Mouse (Mus musculus) neural tube, embryonic 11.5 days (tissue): ENCODE measurements around the gene Otud7a. TPM values are rescaled to one million over a fixed set of nuclear protein-coding genes. Genes with fewer than 3 reads are reported as not detected.

Experiments
- ATAC-seq: fragments of 200-750 bp; cut with Nextera tagmentation; 2 replicates; pipeline ENCODE4 v1.8.0; 2017; ENCODE audit warnings: moderate number of reproducible peaks, mild to moderate bottlenecking, moderate TSS enrichment, moderate library complexity; ENCODE audit not compliant: insufficient read depth, low FRiP score, low TSS enrichment
- DNase-seq: peaks from one replicate; pipeline ENCODE4 v3.0.0-alpha.2; 2015; ENCODE audit warnings: low spot score
- H3K27ac ChIP-seq: fragments of 300-500 bp; sonication (generic); 2 replicates; pipeline ENCODE4 v1.5.1; 2014; ENCODE audit warnings: low read depth, mild to moderate bottlenecking, low read length
- H3K27me3 ChIP-seq: fragments of 300-500 bp; sonication (generic); 2 replicates; pipeline ENCODE4 v1.6.1; 2014; ENCODE audit warnings: mild to moderate bottlenecking, low read length, mixed read lengths; ENCODE audit not compliant: control insufficient read depth, insufficient read depth
- H3K36me3 ChIP-seq: fragments of 300-500 bp; sonication (generic); 2 replicates; pipeline ENCODE4 v1.6.1; 2014; ENCODE audit warnings: mild to moderate bottlenecking, low read length, moderate library complexity, mixed read lengths; ENCODE audit not compliant: control insufficient read depth, insufficient read depth
- H3K4me1 ChIP-seq: fragments of 300-500 bp; sonication (generic); 2 replicates; pipeline ENCODE4 v1.6.1; 2014; ENCODE audit warnings: low read length, mixed read lengths; ENCODE audit not compliant: control insufficient read depth, insufficient read depth
- H3K4me2 ChIP-seq: fragments of 300-500 bp; sonication (generic); 2 replicates; pipeline ENCODE4 v1.6.1; 2014; ENCODE audit warnings: low read depth, mild to moderate bottlenecking, moderate library complexity
- H3K4me3 ChIP-seq: fragments of 300-500 bp; sonication (generic); 2 replicates; pipeline ENCODE4 v1.5.1; 2014; ENCODE audit warnings: low read depth, low read length
- H3K9ac ChIP-seq: fragments of 300-500 bp; sonication (generic); 2 replicates; pipeline ENCODE4 v1.6.1; 2014; ENCODE audit warnings: mild to moderate bottlenecking, low read length
- H3K9me3 ChIP-seq: fragments of 300-500 bp; sonication (generic); 2 replicates; pipeline ENCODE4 v1.6.1; 2016; ENCODE audit warnings: low read length; ENCODE audit not compliant: control insufficient read depth
- WGBS: fragments of 180-500 bp; shearing (Covaris S2); extraction: QIAGEN DNeasy Blood & Tissue Kit; methylation state at CpG from one replicate; pipeline ENCODE4 v1.1.7; 2014; 5-methylcytosine and 5-hydroxymethylcytosine counted together
- polyA plus RNA-seq: library from polyadenylated mRNA; unstranded; fragments of >200 nt; fragmentation: Nextera tagmentation; extraction: Ambion mirVana; gene quantifications from 2 replicates; pipeline ENCODE4 v1.2.1, GENCODE M21; 2014

Otud7a gene
- polyA plus RNA-seq, result 1.9 and 3.2 TPM in 2 replicates

DNA sequence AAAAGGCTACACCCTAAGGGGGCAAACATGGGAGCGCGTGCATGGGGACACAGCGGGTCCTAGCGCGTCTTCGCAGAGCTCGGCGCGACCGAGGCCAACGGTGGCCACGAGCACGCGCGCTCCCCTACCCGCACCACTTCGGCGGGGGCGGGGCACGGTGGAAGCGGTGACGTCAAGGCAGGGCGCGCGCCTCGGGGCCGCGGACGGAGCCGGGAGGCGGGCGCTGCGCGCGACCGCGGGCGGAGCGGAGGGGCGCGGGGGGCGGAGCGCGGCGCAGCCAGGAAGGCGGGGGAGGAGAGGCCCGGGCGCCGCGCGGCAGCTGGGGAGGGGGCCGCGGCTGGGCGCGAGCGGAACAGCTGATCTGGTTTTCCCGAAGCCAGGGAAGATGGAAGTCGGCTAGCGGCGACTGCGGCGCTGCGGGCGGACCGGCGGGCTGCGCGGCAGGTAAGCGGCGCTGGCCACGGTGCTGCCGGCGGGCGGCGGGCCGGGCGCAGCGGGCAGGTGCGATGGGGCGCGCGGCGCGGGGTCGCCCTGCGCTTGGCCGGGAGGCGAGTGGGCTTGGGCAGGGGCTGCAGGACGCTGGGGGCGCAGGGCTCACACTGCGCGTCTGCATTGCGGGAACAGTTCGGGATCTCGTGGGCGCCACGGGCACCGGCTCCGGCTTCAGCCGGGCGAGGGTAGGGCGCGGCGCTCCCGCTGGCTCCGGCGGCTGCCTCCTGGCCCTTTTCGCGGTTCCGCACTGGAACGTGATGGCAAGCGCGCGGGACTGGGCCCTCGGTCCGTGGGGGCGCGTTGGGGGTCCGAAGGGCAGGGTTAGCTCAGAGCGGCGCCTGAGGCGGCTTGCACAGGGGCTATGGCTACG is at the start of gene Otud7a:
Otud7a (plus strand) TSS at position 268 of the 862 bp plus-strand sequence.
- Histone ChIP-seq H3K27me3 (no peaks in the 10 kb centered on the region), H3K4me2 (peak within 1 kb of the TSS; percentile 75), H3K4me3 (peak within 1 kb of the TSS; percentile 67), H3K27ac (peak within 1 kb of the TSS; percentile 55; the same call in 1 of the 2 replicates), H3K36me3 (no peaks in the 10 kb centered on the region), H3K4me1 (no peaks in the 10 kb centered on the region), H3K9me3 (no peaks in the 10 kb centered on the region), H3K9ac (peak within 1 kb of the TSS; percentile 74)
- DNase-seq, result peak; percentile 89
- WGBS, result under 1% methylated on average over 80 of the region's 123 CpGs
- ATAC-seq, result peak; percentile 88

DNA sequence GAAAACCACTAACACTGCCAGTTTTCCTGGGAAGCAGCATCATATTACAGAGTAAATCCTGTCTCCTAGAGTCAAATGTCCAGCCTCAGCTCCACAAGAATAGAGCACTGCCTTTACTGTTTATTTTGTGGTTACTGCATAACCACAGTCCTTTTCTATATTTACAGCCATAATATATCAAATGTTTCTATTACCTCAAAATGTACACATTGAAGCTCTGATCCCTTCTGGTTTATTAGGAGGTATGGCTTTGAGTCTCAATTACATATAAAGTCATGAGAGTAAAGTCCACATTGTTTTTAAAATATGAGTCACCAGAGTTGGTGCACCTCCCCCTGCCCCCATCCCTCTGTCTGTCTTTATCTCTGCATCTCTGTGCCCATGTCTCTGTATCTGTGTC is 38.6 kb upstream of the Otud7a start:
- DNase-seq (no peak), ATAC-seq (no peak)
- H3K27me3 ChIP-seq, result no peaks in the 10 kb centered on the region
- no peak overlapping the region for H3K4me3 ChIP-seq
- H3K9ac ChIP-seq, result no peak overlapping the region
- no peak overlapping the region for H3K4me2 ChIP-seq
- H3K4me1 ChIP-seq, result no peaks in the 10 kb centered on the region
- H3K9me3 ChIP-seq, result no peaks in the 10 kb centered on the region
- no peaks in the 10 kb centered on the region for H3K36me3 ChIP-seq
- H3K27ac ChIP-seq, result no peak overlapping the region

DNA sequence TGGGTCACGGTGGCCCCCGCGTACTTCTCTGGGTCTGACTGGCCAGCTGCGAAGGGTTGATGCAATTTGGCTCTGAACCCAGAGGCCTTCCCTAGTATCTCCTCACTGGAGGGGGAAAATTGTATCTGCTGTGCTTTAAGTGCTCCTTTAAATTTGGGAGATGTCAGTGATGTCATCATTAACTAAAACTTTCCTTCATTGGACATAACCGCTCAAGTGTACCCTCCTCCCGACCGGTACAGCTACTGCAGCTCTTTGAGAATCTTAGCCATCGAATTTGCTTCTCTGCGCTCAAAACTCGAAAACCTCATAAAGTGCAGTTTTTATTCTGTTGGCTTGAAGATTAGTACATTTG is 772 bp downstream of the Otud7a start:
- Histone ChIP-seq H3K4me3 (peak overlapping the region; percentile 67), H3K36me3 (no peaks in the 10 kb centered on the region), H3K4me2 (peak overlapping the region; percentile 75), H3K27me3 (no peaks in the 10 kb centered on the region), H3K9me3 (no peaks in the 10 kb centered on the region), H3K9ac (peak overlapping the region; percentile 74), H3K4me1 (no peaks in the 10 kb centered on the region), H3K27ac (no peak overlapping the region)
- WGBS, result 25% methylated on average over 10 of the region's 10 CpGs
- DNase-seq (no peak), ATAC-seq (no peak)

DNA sequence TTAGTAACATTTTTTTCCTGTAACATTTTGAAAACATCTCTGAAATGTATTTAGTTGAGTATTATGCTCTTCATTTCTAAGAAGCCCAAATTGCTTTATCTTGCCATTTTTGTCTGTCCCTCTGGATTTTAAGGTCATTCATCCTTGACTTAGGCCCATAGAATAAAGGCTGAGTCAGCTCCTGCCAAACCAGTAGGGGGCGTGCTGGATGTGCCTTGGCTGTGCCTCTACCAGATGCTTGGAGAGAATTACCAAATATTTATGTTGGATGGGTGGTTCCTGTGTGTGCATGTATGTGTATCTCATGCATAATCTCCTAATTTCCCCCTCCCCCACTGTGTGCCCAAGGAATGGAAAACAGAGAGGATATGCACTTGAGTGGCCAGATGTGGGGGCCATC is 2.4 kb downstream of the Otud7a start:
- H3K4me2 ChIP-seq, result no peak overlapping the region
- no peak overlapping the region for H3K27ac ChIP-seq
- ATAC-seq (no peak), DNase-seq (no peak)
- H3K4me1 ChIP-seq, result no peaks in the 10 kb centered on the region
- H3K4me3 ChIP-seq, result no peak overlapping the region
- WGBS, result 40% methylated on average over 1 of the region's 1 CpGs
- H3K9me3 ChIP-seq, result no peaks in the 10 kb centered on the region
- H3K9ac ChIP-seq, result no peak overlapping the region
- no peaks in the 10 kb centered on the region for H3K27me3 ChIP-seq
- H3K36me3 ChIP-seq, result no peaks in the 10 kb centered on the region

- Histone ChIP-seq H3K4me2 (no peak overlapping the region), H3K4me3 (no peak overlapping the region), H3K27me3 (no peaks in the 10 kb centered on the region), H3K9ac (no peak overlapping the region), H3K27ac (no peak overlapping the region), H3K4me1 (no peaks in the 10 kb centered on the region), H3K36me3 (no peaks in the 10 kb centered on the region), H3K9me3 (no peaks in the 10 kb centered on the region)
- ATAC-seq (no peak), DNase-seq (no peak)
- WGBS, result 78% methylated on average over 3 of the region's 3 CpGs
Measured at GRCm38 (mm10) chr7:63455228-63455627, 10.7 kb downstream of the Otud7a start.

DNA sequence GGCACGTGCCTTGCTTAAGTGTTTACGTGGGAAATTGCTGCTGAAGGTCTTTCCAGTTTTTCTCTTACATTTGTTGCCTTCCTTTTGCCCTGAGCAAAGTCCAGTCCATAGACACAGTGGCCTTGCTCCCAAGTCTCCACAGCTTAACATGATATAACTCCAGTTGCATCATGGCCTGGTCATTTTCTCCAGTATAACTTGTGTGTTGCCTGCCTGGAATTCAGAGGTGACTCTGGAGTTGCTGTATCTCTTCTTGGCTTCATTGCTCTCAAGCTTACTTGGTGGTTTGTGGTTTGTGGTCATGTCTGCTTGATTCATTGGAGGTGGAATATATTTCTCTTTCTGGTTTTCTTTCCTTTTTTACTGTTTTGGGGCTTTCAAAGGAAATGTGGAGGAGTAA is 17.7 kb downstream of the Otud7a start:
- Histone ChIP-seq H3K27me3 (no peaks in the 10 kb centered on the region), H3K36me3 (no peaks in the 10 kb centered on the region), H3K27ac (no peak overlapping the region), H3K4me2 (no peak overlapping the region), H3K4me3 (no peak overlapping the region), H3K4me1 (no peaks in the 10 kb centered on the region), H3K9me3 (no peaks in the 10 kb centered on the region), H3K9ac (no peak overlapping the region)
- 90% methylated on average over 2 of the region's 2 CpGs for WGBS
- no peak for ATAC-seq
- no peak for DNase-seq

- no peaks in the 10 kb centered on the region for H3K4me1 ChIP-seq
- no peak overlapping the region for H3K27ac ChIP-seq
- no peak overlapping the region for H3K9ac ChIP-seq
- ATAC-seq, result no peak
- H3K36me3 ChIP-seq, result no peaks in the 10 kb centered on the region
- H3K27me3 ChIP-seq, result no peaks in the 10 kb centered on the region
- no peak overlapping the region for H3K4me2 ChIP-seq
- H3K4me3 ChIP-seq, result no peak overlapping the region
- no peaks in the 10 kb centered on the region for H3K9me3 ChIP-seq
- DNase-seq, result no peak
- 75% methylated on average over 2 of the region's 2 CpGs for WGBS
Measured at GRCm38 (mm10) chr7:63462684-63463083, 18.1 kb downstream of the Otud7a start.

GRCm38 (mm10) chr7:63466729-63467128 is 22.2 kb downstream of the Otud7a start:
- no peak for ATAC-seq
- WGBS, result 93% methylated on average over 6 of the region's 6 CpGs
- H3K4me1 ChIP-seq, result no peaks in the 10 kb centered on the region

DNA sequence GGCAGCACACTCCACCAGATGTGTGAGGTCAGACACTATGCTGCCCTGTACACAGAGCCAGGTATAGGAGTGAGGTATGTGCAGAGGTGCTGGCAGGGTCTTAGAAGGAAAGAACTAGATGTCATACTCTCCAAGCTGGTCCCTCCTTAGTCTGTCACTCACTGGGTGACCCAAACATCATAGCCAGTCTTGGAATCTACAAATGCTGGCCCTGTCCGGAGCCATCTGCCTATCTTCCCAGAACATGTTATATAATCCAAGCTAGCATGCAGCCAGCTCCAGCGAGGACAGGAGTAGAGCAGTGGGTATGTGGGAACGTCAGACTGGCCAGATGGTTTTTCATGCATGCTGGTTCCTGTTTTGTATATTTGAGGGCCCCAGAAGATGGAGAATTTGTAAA is 23.7 kb downstream of the Otud7a start:
- no peaks in the 10 kb centered on the region for H3K4me1 ChIP-seq
- H3K27ac ChIP-seq, result no peak overlapping the region
- ATAC-seq (no peak), DNase-seq (no peak)
- no peaks in the 10 kb centered on the region for H3K36me3 ChIP-seq
- H3K9me3 ChIP-seq, result no peaks in the 10 kb centered on the region
- 85% methylated on average over 3 of the region's 3 CpGs for WGBS
- no peaks in the 10 kb centered on the region for H3K27me3 ChIP-seq
- no peak overlapping the region for H3K4me3 ChIP-seq
- H3K4me2 ChIP-seq, result no peak overlapping the region
- H3K9ac ChIP-seq, result no peak overlapping the region

More at GRCm38 (mm10) chr7:63466729-63467128, 22.2 kb downstream of the Otud7a start:
- Histone ChIP-seq H3K27ac (no peak overlapping the region), H3K27me3 (no peaks in the 10 kb centered on the region), H3K9ac (no peak overlapping the region), H3K36me3 (no peaks in the 10 kb centered on the region), H3K9me3 (no peaks in the 10 kb centered on the region), H3K4me3 (no peak overlapping the region), H3K4me2 (no peak overlapping the region)
- no peak for DNase-seq
